Mouse (Mus musculus): ENCODE results near the gene Mrpl58.

Mrpl58 gene

GRCm38 (mm10) chr11:115460976-115461375 lies 57.4 kb downstream of the Mrpl58 start:
- no peak for DNase-seq

GRCm38 (mm10) chr11:115461846-115462242 lies 58.3 kb downstream of the Mrpl58 start:
- no peak for DNase-seq
